Mouse (Mus musculus): Measurements from ENCODE around the gene Mfge8.

Gene Mfge8

GRCm38 (mm10) chr7:79129883-79130282, 19.0 kb downstream of the Mfge8 start:
- DNase-seq = peak; percentile 60

DNA sequence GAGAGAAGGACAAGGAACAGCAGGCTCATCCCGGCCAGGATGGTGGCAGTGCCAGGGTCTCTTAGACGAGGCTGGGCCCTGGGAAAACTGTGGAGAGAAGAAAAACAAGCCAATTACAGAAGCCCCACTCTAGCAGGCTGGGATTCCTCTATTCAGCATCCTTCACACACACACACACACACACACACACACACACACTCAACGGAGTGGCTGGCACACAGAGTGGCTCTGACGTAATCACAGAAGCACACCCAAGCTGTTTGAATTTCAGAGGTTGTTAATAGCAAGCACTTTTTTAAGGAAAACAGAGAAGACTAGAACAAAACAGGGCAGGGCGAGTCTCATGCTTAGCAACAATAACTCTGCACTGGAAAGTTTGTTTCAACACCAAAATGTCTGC, 25.4 kb downstream of the Mfge8 start:
- DNase-seq = no peak

GRCm38 (mm10) chr7:79113848-79114247, 35.0 kb downstream of the Mfge8 start:
- DNase-seq = no peak

- DNase-seq = no peak
Observed at GRCm38 (mm10) chr7:79096492-79096891, 52.4 kb downstream of the Mfge8 start.

DNA sequence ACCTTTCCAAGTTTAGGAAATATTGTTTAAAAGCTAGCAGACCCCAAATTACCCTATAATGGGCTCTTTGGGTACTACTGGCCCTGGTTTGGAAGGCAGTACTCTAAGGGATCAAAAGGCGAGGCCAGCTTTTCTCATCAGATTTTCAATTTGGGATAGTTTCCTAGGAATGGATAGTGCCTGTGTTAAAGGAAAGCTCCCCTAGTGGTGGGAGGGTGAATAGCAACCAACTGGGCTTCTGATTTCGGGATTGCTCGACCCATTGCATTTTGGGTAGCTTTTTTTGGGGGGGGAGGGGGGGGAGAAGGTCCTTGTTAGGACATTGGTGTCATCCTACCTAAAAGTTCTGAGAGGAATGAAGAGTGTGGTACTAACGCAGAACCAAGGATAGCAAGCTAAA, 59.7 kb downstream of the Mfge8 start:
- no peak for DNase-seq

Data from embryo, embryonic 11 days (tissue).